8 mouse cellular contexts compared by ENCODE assay signal in the genomic region with DNA sequence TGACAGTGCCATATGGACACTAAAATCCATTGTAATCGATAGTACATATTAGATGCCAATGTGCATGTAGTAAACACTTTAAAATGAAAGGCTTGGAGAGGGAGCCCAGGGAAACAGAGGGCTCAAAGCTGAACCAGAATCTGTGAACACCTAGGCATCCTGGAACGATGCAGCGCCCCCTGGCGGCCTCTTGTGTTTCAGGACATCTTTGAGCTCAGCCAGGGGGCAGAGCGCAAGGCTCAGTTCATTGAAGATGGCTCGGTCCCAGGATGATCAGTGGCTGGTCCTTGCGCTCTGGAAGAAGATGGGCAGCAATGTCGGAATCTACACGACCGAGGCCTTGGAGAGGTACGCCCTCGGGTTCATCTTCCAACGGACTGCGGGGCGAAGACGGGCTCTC. TPM values are rescaled to one million over a fixed set of nuclear protein-coding genes. Genes with fewer than 3 reads are reported as not detected.
DNase-seq lines count a peak whose midpoint lies in the region; ATAC-seq lines count a peak whose summit lies in the region.
"Not testable (repeated sequence)": the region's sequence is repeated elsewhere in the genome, so short reads cannot be mapped to it uniquely, and the experiment has no call there.

Gene Hbq1a, plus strand, starts transcription at position 205 of the 400 bp plus-strand sequence.

- H3K4me2 ChIP-seq in embryonic facial prominence, embryonic 11.5 days (ENCODE audit: low read depth, low read length), result peak within 1 kb of the TSS; percentile 30

- H3K9ac ChIP-seq in embryonic facial prominence, embryonic 11.5 days (replicated peaks; ENCODE audit: low read length), result not testable (repeated sequence)

- peak; percentile 55 for DNase-seq in adrenal gland, adult 2 months
- peak; percentile 61 for DNase-seq in embryonic facial prominence, embryonic 11.5 days (ENCODE audit: low spot score)
- DNase-seq in heart, adult 18-20 months, result peak; percentile 43 to 74
- peak; percentile 12 for DNase-seq in kidney, adult 11 months
- DNase-seq in left cerebral cortex, postnatal 14 days (ENCODE audit: low spot score in 2 of 2), result peak; percentile 73 to 76
- DNase-seq in retina, postnatal 1 day, result peak; percentile 70
- DNase-seq in thymus, postnatal 36 days, result peak; percentile 53

- not testable (repeated sequence) for H3K9me3 ChIP-seq in embryonic facial prominence, embryonic 11.5 days (replicated peaks; ENCODE audit: control insufficient read depth, low read length)

- H3K4me1 ChIP-seq in embryonic facial prominence, embryonic 11.5 days (ENCODE audit: control insufficient read depth, insufficient read depth, low read length), result not testable (repeated sequence)

- not testable (repeated sequence) for H3K4me3 ChIP-seq in embryonic facial prominence, embryonic 11.5 days (ENCODE audit: low read depth, low read length)

- H3K36me3 ChIP-seq in embryonic facial prominence, embryonic 11.5 days (replicated peaks; ENCODE audit: control insufficient read depth, insufficient read depth, low read depth, low read length), result not testable (repeated sequence)

- not testable (repeated sequence) for ATAC-seq in embryonic facial prominence, embryonic 11.5 days (replicated peaks; ENCODE audit: insufficient number of reproducible peaks, low FRiP score, low TSS enrichment, low read depth)
- ATAC-seq in megakaryocyte, adult 5-6 weeks (ENCODE audit: poor library complexity, severe bottlenecking), result peak; percentile 77

- 6% methylated on average over 16 of the region's 16 CpGs for WGBS in embryonic facial prominence, embryonic 11.5 days

- not testable (repeated sequence) for H3K27me3 ChIP-seq in embryonic facial prominence, embryonic 11.5 days (ENCODE audit: control insufficient read depth, insufficient read depth, low read length)

- not testable (repeated sequence) for H3K27ac ChIP-seq in embryonic facial prominence, embryonic 11.5 days (replicated peaks; ENCODE audit: low read depth, low read length)

- intact Hi-C loops in left cerebral cortex, postnatal 14 days (cut with DNase I), result not testable (repeated sequence)

RNA-seq across cellular contexts. Expression of gene Hbq1a, which starts in this region (rescaled TPM):
- total RNA-seq in adrenal gland, adult 2 months (2021), result not detected
- polyA plus RNA-seq in adrenal gland, adult 2 months (2012; rRNA removed), result not detected in 2 replicates
- 0.50 TPM in 1 of 2 replicates, not detected in the other for polyA plus RNA-seq in embryonic facial prominence, embryonic 11.5 days (2014; fragmentation: Nextera tagmentation; extraction: Ambion mirVana)
- 1 to 10 TPM in 1 of 2 experiments, under 1 TPM in 1; 0.87 to 1.2 TPM for total RNA-seq in heart, adult 18-20 months (2021)
- 1 to 10 TPM in 1 of 2 experiments, not detected in 1; 1.1 TPM for total RNA-seq in left cerebral cortex, postnatal 14 days (2021)
- not detected in 2 replicates for total RNA-seq in megakaryocyte, adult 5-6 weeks (2015)
- total RNA-seq in megakaryocyte, adult 5-6 weeks (2017), result not detected in 2 replicates

Comparison
In these comparisons a context has a peak if more than half of its experiments do, and no peak if none do; other contexts are left out.
1. Peak in DNase-seq in adrenal gland, adult 2 months; RNA of the gene not detected or under 1 TPM.
2. Peak in DNase-seq and H3K4me2 ChIP-seq in embryonic facial prominence, embryonic 11.5 days; RNA of the gene not detected or under 1 TPM.
3. Peak in ATAC-seq in megakaryocyte, adult 5-6 weeks; RNA of the gene not detected or under 1 TPM.
4. DNase-seq: peak in every context shown above with its lines; median percentile 74 in left cerebral cortex, postnatal 14 days; 70 in retina, postnatal 1 day; 61 in embryonic facial prominence, embryonic 11.5 days; 58 in heart, adult 18-20 months; 55 in adrenal gland, adult 2 months; 53 in thymus, postnatal 36 days; 12 in kidney, adult 11 months.